Mouse (Mus musculus): ENCODE measurements around the gene B430306N03Rik. TPM values are rescaled to one million over a fixed set of nuclear protein-coding genes. Genes with fewer than 3 reads are reported as not detected.

The B430306N03Rik gene
- total and polyA plus RNA-seq, 2 experiments from 2014 or later: 0.19 to 0.21 TPM

- no peak for DNase-seq
- H3K36me3 ChIP-seq (ENCODE audit: insufficient read depth): no peaks in the 10 kb centered on the region
- H3K27ac ChIP-seq (ENCODE audit: low read depth, low read length): no peak overlapping the region
- no peak for TF ChIP-seq CTCF (IDR thresholded peaks at IDR 0.05; ENCODE audit: low read depth)
- H3K27me3 ChIP-seq (ENCODE audit: insufficient read depth, low read length): no peaks in the 10 kb centered on the region
- H3K4me2 ChIP-seq (ENCODE audit: low read depth): no peak overlapping the region
- no peak overlapping the region for H3K4me3 ChIP-seq (ENCODE audit: low read depth, low read length)
- H3K9ac ChIP-seq: no peak overlapping the region
- 0 out of 2 replicates have a peak, but pooled peaks cover 4% of the 10 kb centered on the region for H3K4me1 ChIP-seq (ENCODE audit: insufficient read depth)
- H3K9me3 ChIP-seq (ENCODE audit: low read length): no peaks in the 10 kb centered on the region
- WGBS: 86% methylated on average over 11 of the region's 11 CpGs
- no peak for ATAC-seq
These were observed 9.7 kb downstream of the B430306N03Rik start for GRCm38 (mm10) chr17:48325638-48326037.

GRCm38 (mm10) chr17:48326656-48327055 lies 10.7 kb downstream of the B430306N03Rik start:
- no peak overlapping the region for H3K4me2 ChIP-seq (ENCODE audit: low read depth)
- no peaks in the 10 kb centered on the region for H3K9me3 ChIP-seq (ENCODE audit: low read length)
- DNase-seq (peak; percentile 57), ATAC-seq (peak; percentile 88)
- H3K27ac ChIP-seq (ENCODE audit: low read depth, low read length): no peak overlapping the region
- no peaks in the 10 kb centered on the region for H3K36me3 ChIP-seq (ENCODE audit: insufficient read depth)
- H3K4me3 ChIP-seq (ENCODE audit: low read depth, low read length): no peak overlapping the region
- no peak for TF ChIP-seq CTCF (IDR thresholded peaks at IDR 0.05; ENCODE audit: low read depth)
- 0 out of 2 replicates have a peak, but pooled peaks cover 4% of the 10 kb centered on the region for H3K4me1 ChIP-seq (ENCODE audit: insufficient read depth)
- 65% methylated on average over 4 of the region's 4 CpGs for WGBS
- no peaks in the 10 kb centered on the region for H3K27me3 ChIP-seq (ENCODE audit: insufficient read depth, low read length)
- H3K9ac ChIP-seq: no peak overlapping the region

- DNase-seq (no peak), ATAC-seq (no peak)
- no peak for TF ChIP-seq CTCF (IDR thresholded peaks at IDR 0.05; ENCODE audit: low read depth)
- no peaks in the 10 kb centered on the region for H3K36me3 ChIP-seq (ENCODE audit: insufficient read depth)
- WGBS: 95% methylated on average over 2 of the region's 2 CpGs
- H3K4me3 ChIP-seq (ENCODE audit: low read depth, low read length): no peak overlapping the region
- H3K4me2 ChIP-seq (ENCODE audit: low read depth): no peak overlapping the region
- H3K4me1 ChIP-seq (ENCODE audit: insufficient read depth): no peaks in the 10 kb centered on the region
- no peaks in the 10 kb centered on the region for H3K27me3 ChIP-seq (ENCODE audit: insufficient read depth, low read length)
- no peaks in the 10 kb centered on the region for H3K9me3 ChIP-seq (ENCODE audit: low read length)
- H3K27ac ChIP-seq (ENCODE audit: low read depth, low read length): no peak overlapping the region
- H3K9ac ChIP-seq: no peak overlapping the region
These were observed 16.6 kb downstream of the B430306N03Rik start for GRCm38 (mm10) chr17:48332524-48332923.

GRCm38 (mm10) chr17:48334186-48334585 lies 18.2 kb downstream of the B430306N03Rik start:
- H3K4me2 ChIP-seq (ENCODE audit: low read depth): no peak overlapping the region
- no peaks in the 10 kb centered on the region for H3K4me1 ChIP-seq (ENCODE audit: insufficient read depth)
- no peak overlapping the region for H3K9ac ChIP-seq
- WGBS: 79% methylated on average over 4 of the region's 4 CpGs
- TF ChIP-seq CTCF (IDR thresholded peaks at IDR 0.05; ENCODE audit: low read depth): no peak
- no peak overlapping the region for H3K27ac ChIP-seq (ENCODE audit: low read depth, low read length)
- H3K36me3 ChIP-seq (ENCODE audit: insufficient read depth): no peaks in the 10 kb centered on the region
- H3K9me3 ChIP-seq (ENCODE audit: low read length): no peaks in the 10 kb centered on the region
- H3K27me3 ChIP-seq (ENCODE audit: insufficient read depth, low read length): no peaks in the 10 kb centered on the region
- H3K4me3 ChIP-seq (ENCODE audit: low read depth, low read length): no peak overlapping the region
- ATAC-seq (no peak), DNase-seq (no peak)

- DNase-seq: peak; percentile 74
- peak; percentile 79 for TF ChIP-seq CTCF (IDR thresholded peaks at IDR 0.05; ENCODE audit: low read depth)
These were observed 20.9 kb downstream of the B430306N03Rik start for GRCm38 (mm10) chr17:48336857-48337256.

GRCm38 (mm10) chr17:48340267-48340666 lies 24.3 kb downstream of the B430306N03Rik start:
- no peaks in the 10 kb centered on the region for H3K4me1 ChIP-seq (ENCODE audit: insufficient read depth)
- no peak overlapping the region for H3K27ac ChIP-seq (ENCODE audit: low read depth, low read length)
- DNase-seq (peak; percentile 41), ATAC-seq (peak; percentile 72)
- H3K27me3 ChIP-seq (ENCODE audit: insufficient read depth, low read length): no peaks in the 10 kb centered on the region
- H3K9ac ChIP-seq: no peak overlapping the region
- no peak overlapping the region for H3K4me3 ChIP-seq (ENCODE audit: low read depth, low read length)
- no peaks in the 10 kb centered on the region for H3K36me3 ChIP-seq (ENCODE audit: insufficient read depth)
- no peak for TF ChIP-seq CTCF (IDR thresholded peaks at IDR 0.05; ENCODE audit: low read depth)
- H3K9me3 ChIP-seq (ENCODE audit: low read length): no peaks in the 10 kb centered on the region
- 52% methylated on average over 1 of the region's 1 CpGs for WGBS
- no peak overlapping the region for H3K4me2 ChIP-seq (ENCODE audit: low read depth)

More at GRCm38 (mm10) chr17:48336857-48337256, 20.9 kb downstream of the B430306N03Rik start:
- Histone ChIP-seq H3K27ac (ENCODE audit: low read depth, low read length) (no peak overlapping the region), H3K4me1 (ENCODE audit: insufficient read depth) (no peaks in the 10 kb centered on the region), H3K9me3 (ENCODE audit: low read length) (no peaks in the 10 kb centered on the region), H3K36me3 (ENCODE audit: insufficient read depth) (no peaks in the 10 kb centered on the region), H3K27me3 (ENCODE audit: insufficient read depth, low read length) (no peaks in the 10 kb centered on the region), H3K4me3 (ENCODE audit: low read depth, low read length) (no peak overlapping the region), H3K9ac (no peak overlapping the region), H3K4me2 (ENCODE audit: low read depth) (no peak overlapping the region)
- ATAC-seq: no peak
- WGBS: 1% methylated on average over 6 of the region's 6 CpGs

GRCm38 (mm10) chr17:48341947-48342346 lies 26.0 kb downstream of the B430306N03Rik start:
- 72% methylated on average over 3 of the region's 3 CpGs for WGBS
- Histone ChIP-seq H3K4me3 (ENCODE audit: low read depth, low read length) (no peak overlapping the region), H3K4me2 (ENCODE audit: low read depth) (no peak overlapping the region), H3K4me1 (ENCODE audit: insufficient read depth) (no peaks in the 10 kb centered on the region), H3K27me3 (ENCODE audit: insufficient read depth, low read length) (no peaks in the 10 kb centered on the region), H3K36me3 (ENCODE audit: insufficient read depth) (no peaks in the 10 kb centered on the region), H3K27ac (ENCODE audit: low read depth, low read length) (no peak overlapping the region), H3K9me3 (ENCODE audit: low read length) (no peaks in the 10 kb centered on the region), H3K9ac (no peak overlapping the region)
- no peak for ATAC-seq
- DNase-seq: no peak
- TF ChIP-seq CTCF (IDR thresholded peaks at IDR 0.05; ENCODE audit: low read depth): no peak

All from forebrain, postnatal 0 days (tissue).